Mouse (Mus musculus): ENCODE measurements around the gene Vmn1r127. TPM values are rescaled to one million over a fixed set of nuclear protein-coding genes. Genes with fewer than 3 reads are reported as not detected.

The Vmn1r127 gene
- polyA plus RNA-seq (2017; shearing (Covaris generic)) = not detected

DNA sequence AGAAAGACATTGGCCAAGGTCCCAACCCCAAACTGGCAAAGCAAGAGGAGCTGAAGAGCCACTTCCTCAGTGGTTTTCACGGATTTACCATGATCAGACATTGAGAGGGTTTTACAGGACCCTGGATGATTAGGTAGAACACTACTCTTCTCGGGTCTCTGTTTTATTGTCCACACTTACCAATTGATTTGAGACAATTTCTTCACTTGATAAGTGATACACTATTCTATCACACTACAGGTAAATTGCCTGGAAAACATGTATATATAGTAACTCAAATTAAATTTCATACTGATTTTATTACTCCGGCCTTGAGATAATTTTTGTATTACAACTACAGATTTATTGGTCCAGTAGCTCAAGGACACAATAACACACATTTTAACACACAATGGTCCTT lies at the start of gene Vmn1r127:
TSS of gene Vmn1r127 (minus strand) at position 101 of the 400 bp plus-strand sequence.

DNA sequence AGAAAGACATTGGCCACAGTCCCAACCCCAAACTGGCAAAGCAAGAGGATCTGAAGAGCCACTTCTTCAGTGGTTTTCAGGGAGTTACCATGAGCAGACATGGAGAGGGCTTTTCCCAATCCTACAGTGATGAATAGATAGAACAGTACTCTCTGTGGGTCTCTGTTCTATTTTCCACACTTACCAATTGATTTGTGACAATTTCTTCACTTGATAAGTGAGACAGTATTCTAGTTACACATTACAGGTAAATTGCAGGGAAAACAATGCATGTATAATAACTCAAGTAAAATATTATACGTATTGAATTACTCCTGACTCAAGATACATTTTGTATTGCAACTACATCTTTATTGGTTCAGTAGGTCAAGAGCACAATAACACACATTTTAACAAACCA lies 41.5 kb upstream of the Vmn1r127 start, which contains the start of gene Vmn1r129:
TSS of gene Vmn1r129 (minus strand) at position 101 of the 400 bp plus-strand sequence.

GRCm38 (mm10) chr7:21349073-21349472 lies 29.4 kb upstream of the Vmn1r127 start, which contains the start of gene Vmn1r128:
TSS of gene Vmn1r128 (plus strand) at chr7:21349373.

DNA sequence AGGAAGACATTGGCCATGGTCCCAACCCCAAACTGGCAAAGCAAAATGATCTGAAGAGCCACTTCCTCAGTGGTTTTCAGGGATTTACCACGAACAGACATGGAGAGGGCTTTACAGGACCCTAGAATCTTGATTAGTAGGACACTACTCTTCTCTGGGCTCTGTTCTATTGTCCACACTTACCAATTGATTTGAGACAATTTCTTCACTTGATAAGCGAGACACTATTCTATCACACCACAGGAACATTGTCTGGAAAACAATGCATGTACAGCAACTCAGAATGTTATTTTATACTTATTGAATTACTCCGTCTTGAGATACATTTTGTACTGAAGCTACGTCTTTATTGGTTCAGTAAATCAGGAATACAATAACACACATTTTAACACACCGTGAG lies 18.3 kb downstream of the Vmn1r127 start, which contains the start of gene Vmn1r126:
TSS of gene Vmn1r126 (minus strand) at position 101 of the 400 bp plus-strand sequence.

GRCm38 (mm10) chr7:21271879-21272278 lies 47.8 kb downstream of the Vmn1r127 start, which contains the start of gene Vmn1r125:
TSS of gene Vmn1r125 (plus strand) at chr7:21272179.

Other genes starting within 250 kb of the Vmn1r127 start
- gene Vmn1r121, start 221.3 kb downstream of the Vmn1r127 start, polyA plus RNA-seq (2017; shearing (Covaris generic)) = under 1 TPM in 1 of 2 experiments, not detected in 1; 0.39 TPM
- gene Vmn1r122, start 185.7 kb downstream of the Vmn1r127 start, polyA plus RNA-seq (2017; shearing (Covaris generic)) = not detected
- not detected for gene Vmn1r123, start 157.7 kb downstream of the Vmn1r127 start, polyA plus RNA-seq (2017; shearing (Covaris generic))
- not detected for gene Gm5157, start 129.4 kb downstream of the Vmn1r127 start, polyA plus RNA-seq (2017; shearing (Covaris generic))
- not detected for gene Vmn1r124, start 59.2 kb downstream of the Vmn1r127 start, polyA plus RNA-seq (2017; shearing (Covaris generic))
- not detected for gene Vmn1r125, start 47.7 kb downstream of the Vmn1r127 start, polyA plus RNA-seq (2017; shearing (Covaris generic))
- gene Vmn1r126, start 18.4 kb downstream of the Vmn1r127 start, polyA plus RNA-seq (2017; shearing (Covaris generic)) = not detected
- not detected for gene Vmn1r128, start 29.5 kb upstream of the Vmn1r127 start, polyA plus RNA-seq (2017; shearing (Covaris generic))
- gene Vmn1r129, start 41.4 kb upstream of the Vmn1r127 start, polyA plus RNA-seq (2017; shearing (Covaris generic)) = not detected
- under 1 TPM; 0.12 to 0.23 TPM for gene Gm6882, start 112.9 kb upstream of the Vmn1r127 start, polyA plus RNA-seq (2017; shearing (Covaris generic))
- gene Vmn1r130, start 191.9 kb upstream of the Vmn1r127 start, polyA plus RNA-seq (2017; shearing (Covaris generic)) = not detected
- gene Vmn1r131, start 226.2 kb upstream of the Vmn1r127 start, polyA plus RNA-seq (2017; shearing (Covaris generic)) = not detected

Measured in activated CD4-positive, CD25-positive, alpha-beta regulatory T cell (primary cell).